Mouse (Mus musculus) limb, embryonic 14.5 days (tissue): Measurements from ENCODE around the gene Rev3l. TPM values are rescaled to one million over a fixed set of nuclear protein-coding genes. Genes with fewer than 3 reads are reported as not detected.

ENCODE experiments used
- ATAC-seq: fragments of 200-750 bp; cut with Nextera tagmentation; 2 replicates; pipeline ENCODE4 v1.8.0; 2017; ENCODE audit warnings: low read depth, moderate number of reproducible peaks, moderate TSS enrichment; ENCODE audit not compliant: low FRiP score
- DNase-seq: peaks from one replicate; pipeline ENCODE4 v3.0.0-alpha.2; 2015; ENCODE audit warnings: low spot score
- H3K27ac ChIP-seq: fragments of 300-500 bp; sonication (generic); replicated peaks from 2 replicates; pipeline ENCODE4 v1.5.1; 2014; ENCODE audit warnings: low read depth, mild to moderate bottlenecking, low read length, moderate library complexity, mixed read lengths
- H3K27me3 ChIP-seq: fragments of 300-500 bp; sonication (generic); 2 replicates; pipeline ENCODE4 v1.6.1; 2014; ENCODE audit warnings: low read length, mixed read lengths; ENCODE audit not compliant: control insufficient read depth, insufficient read depth
- H3K36me3 ChIP-seq: fragments of 300-500 bp; sonication (generic); 2 replicates; pipeline ENCODE4 v1.6.1; 2014; ENCODE audit warnings: mild to moderate bottlenecking, low read length, moderate library complexity, mixed read lengths; ENCODE audit not compliant: control insufficient read depth, insufficient read depth
- H3K4me1 ChIP-seq: fragments of 300-500 bp; sonication (generic); 2 replicates; pipeline ENCODE4 v1.6.1; 2014; ENCODE audit warnings: antibody characterized with exemption, low read length, mixed read lengths; ENCODE audit not compliant: control insufficient read depth, insufficient read depth
- H3K4me2 ChIP-seq: fragments of 300-500 bp; sonication (generic); replicated peaks from 2 replicates; pipeline ENCODE4 v1.6.1; 2014; ENCODE audit warnings: low read depth, mild to moderate bottlenecking, low read length, moderate library complexity; ENCODE audit not compliant: severe bottlenecking
- H3K4me3 ChIP-seq: fragments of 300-500 bp; sonication (generic); replicated peaks from 2 replicates; pipeline ENCODE4 v1.5.1; 2014; ENCODE audit warnings: low read length
- H3K9ac ChIP-seq: fragments of 300-500 bp; sonication (generic); 2 replicates; pipeline ENCODE4 v1.6.1; 2014; ENCODE audit warnings: mild to moderate bottlenecking, low read depth, low read length, moderate library complexity; ENCODE audit not compliant: severe bottlenecking
- H3K9me3 ChIP-seq: fragments of 300-500 bp; sonication (generic); 2 replicates; pipeline ENCODE4 v1.6.1; 2016; ENCODE audit warnings: low read length; ENCODE audit not compliant: control insufficient read depth
- POLR2A ChIP-seq: fragments of 200-500 bp; IDR thresholded peaks from 2 replicates; pipeline ENCODE4 v1.8.0; 2012; ENCODE audit warnings: inconsistent platforms, mild to moderate bottlenecking, moderate library complexity, borderline replicate concordance; ENCODE audit not compliant: insufficient read depth, insufficient read length; ENCODE audit errors: extremely low read depth
- WGBS: fragments of 180-500 bp; shearing (Covaris S2); extraction: QIAGEN DNeasy Blood & Tissue Kit; methylation state at CpG from one replicate; pipeline ENCODE4 v1.1.7; 2014; 5-methylcytosine and 5-hydroxymethylcytosine counted together
- polyA plus RNA-seq, 2 experiments: library from polyadenylated mRNA; depleted of rRNA in 1 of 2; stranded (reverse) in 1 of 2; unstranded in 1 of 2; fragments of >200 nt; fragmentation: Nextera tagmentation in 1 of 2; extraction: Ambion mirVana in 1 of 2; gene quantifications; 2 replicates each; pipeline versions ENCODE4 v1.2.1 to v1.2.3; 2012 to 2014

Rev3l gene
- polyA plus RNA-seq, 2 experiments, result 25.8 to 65.3 TPM

- 79% methylated on average over 1 of the region's 1 CpGs for WGBS
- Histone ChIP-seq H3K27ac (no peak overlapping the region), H3K9me3 (no peaks in the 10 kb centered on the region), H3K36me3 (no peaks in the 10 kb centered on the region), H3K9ac (no peak overlapping the region), H3K27me3 (no peaks in the 10 kb centered on the region), H3K4me2 (no peak overlapping the region), H3K4me3 (no peak overlapping the region), H3K4me1 (0 out of 2 replicates have a peak, but pooled peaks cover 3% of the 10 kb centered on the region)
- no peak for TF ChIP-seq POLR2A
- DNase-seq, result no peak
- ATAC-seq, result no peak
These were observed 32.8 kb downstream of the Rev3l start for GRCm38 (mm10) chr10:39764752-39765151.

- Histone ChIP-seq H3K4me1 (0 out of 2 replicates have a peak, but pooled peaks cover 3% of the 10 kb centered on the region), H3K9ac (no peak overlapping the region), H3K4me2 (no peak overlapping the region), H3K36me3 (no peaks in the 10 kb centered on the region), H3K27me3 (no peaks in the 10 kb centered on the region), H3K4me3 (no peak overlapping the region), H3K27ac (no peak overlapping the region), H3K9me3 (no peaks in the 10 kb centered on the region)
- no peak for TF ChIP-seq POLR2A
- 79% methylated on average over 4 of the region's 4 CpGs for WGBS
- ATAC-seq (no peak), DNase-seq (no peak)
These were observed 34.8 kb downstream of the Rev3l start for GRCm38 (mm10) chr10:39766702-39767101.

GRCm38 (mm10) chr10:39772259-39772658 is 40.3 kb downstream of the Rev3l start:
- 79% methylated on average over 2 of the region's 2 CpGs for WGBS
- H3K36me3 ChIP-seq, result no peaks in the 10 kb centered on the region
- TF ChIP-seq POLR2A, result no peak
- H3K9me3 ChIP-seq, result no peaks in the 10 kb centered on the region
- ATAC-seq (no peak), DNase-seq (no peak)
- no peak overlapping the region for H3K4me3 ChIP-seq
- H3K9ac ChIP-seq, result no peak overlapping the region
- no peaks in the 10 kb centered on the region for H3K27me3 ChIP-seq
- no peak overlapping the region for H3K27ac ChIP-seq
- H3K4me1 ChIP-seq, result peaks cover 10% of the 10 kb centered on the region; the same call in 1 of the 2 replicates
- no peak overlapping the region for H3K4me2 ChIP-seq

- no peak for TF ChIP-seq POLR2A
- no peak for ATAC-seq
- WGBS, result 62% methylated on average over 9 of the region's 9 CpGs
- H3K27ac ChIP-seq, result 0 out of 2 replicates have a peak overlapping the region, but pooled peaks have one; percentile 43
- H3K9me3 ChIP-seq, result no peaks in the 10 kb centered on the region
- peaks cover 7% of the 10 kb centered on the region; the same call in 1 of the 2 replicates for H3K4me1 ChIP-seq
- no peak overlapping the region for H3K4me3 ChIP-seq
- no peaks in the 10 kb centered on the region for H3K27me3 ChIP-seq
- DNase-seq, result peak; percentile 9
- H3K9ac ChIP-seq, result no peak overlapping the region
- H3K36me3 ChIP-seq, result no peaks in the 10 kb centered on the region
- H3K4me2 ChIP-seq, result no peak overlapping the region
These were observed 42.2 kb downstream of the Rev3l start for GRCm38 (mm10) chr10:39773940-39774726.

- Histone ChIP-seq H3K27ac (no peak overlapping the region), H3K27me3 (no peaks in the 10 kb centered on the region), H3K36me3 (no peaks in the 10 kb centered on the region), H3K4me2 (no peak overlapping the region), H3K9ac (no peak overlapping the region), H3K4me1 (peaks cover 6% of the 10 kb centered on the region; the same call in 1 of the 2 replicates), H3K4me3 (no peak overlapping the region), H3K9me3 (no peaks in the 10 kb centered on the region)
- 88% methylated on average over 3 of the region's 3 CpGs for WGBS
- ATAC-seq (no peak), DNase-seq (no peak)
- TF ChIP-seq POLR2A, result no peak
These were observed 45.0 kb downstream of the Rev3l start for GRCm38 (mm10) chr10:39776927-39777326.
